Mouse (Mus musculus): Measurements from ENCODE around the gene Lars2.
"Not testable (repeated sequence)": the region's sequence is repeated elsewhere in the genome, so short reads cannot be mapped to it uniquely, and the experiment has no call there.

Gene Lars2

GRCm38 (mm10) chr9:123366708-123367385, at the start of gene Lars2:
TSS of gene Lars2 (plus strand) at chr9:123366927.
- DNase-seq, result peak; percentile 92 to 93

GRCm38 (mm10) chr9:123326106-123326505, 40.6 kb upstream of the Lars2 start:
- no peak for DNase-seq

- no peak for DNase-seq
These were observed 38.4 kb upstream of the Lars2 start for GRCm38 (mm10) chr9:123328336-123328735.

GRCm38 (mm10) chr9:123329831-123330230, 36.9 kb upstream of the Lars2 start:
- DNase-seq, result no peak

- not testable (repeated sequence) for DNase-seq
These were observed 36.5 kb upstream of the Lars2 start for GRCm38 (mm10) chr9:123330271-123330670.

GRCm38 (mm10) chr9:123333479-123333878, 33.2 kb upstream of the Lars2 start:
- DNase-seq, result no peak

GRCm38 (mm10) chr9:123335044-123335670, 31.6 kb upstream of the Lars2 start:
- DNase-seq, result no peak

- no peak for DNase-seq
These were observed 27.0 kb upstream of the Lars2 start for GRCm38 (mm10) chr9:123339651-123340144.

GRCm38 (mm10) chr9:123341256-123341655, 25.5 kb upstream of the Lars2 start:
- DNase-seq, result no peak

GRCm38 (mm10) chr9:123343069-123343468, 23.7 kb upstream of the Lars2 start:
- DNase-seq, result no peak

GRCm38 (mm10) chr9:123349286-123349685, 17.4 kb upstream of the Lars2 start:
- DNase-seq, result not testable (repeated sequence)

GRCm38 (mm10) chr9:123359981-123360380, 6.7 kb upstream of the Lars2 start:
- DNase-seq, result no peak

GRCm38 (mm10) chr9:123365353-123365752, 1.4 kb upstream of the Lars2 start:
- DNase-seq, result no peak

GRCm38 (mm10) chr9:123365942-123366707, 602 bp upstream of the Lars2 start:
- DNase-seq, result no peak

- no peak for DNase-seq
These were observed 909 bp downstream of the Lars2 start for GRCm38 (mm10) chr9:123367636-123368035.

- no peak for DNase-seq
These were observed 15.7 kb downstream of the Lars2 start for GRCm38 (mm10) chr9:123382399-123382798.

GRCm38 (mm10) chr9:123384696-123385095, 18.0 kb downstream of the Lars2 start:
- DNase-seq, result no peak

GRCm38 (mm10) chr9:123385352-123386198, 18.8 kb downstream of the Lars2 start:
- no peak for DNase-seq

GRCm38 (mm10) chr9:123386347-123386746, 19.6 kb downstream of the Lars2 start:
- no peak for DNase-seq

GRCm38 (mm10) chr9:123388087-123389007, 21.6 kb downstream of the Lars2 start:
- DNase-seq, result not testable (repeated sequence)

GRCm38 (mm10) chr9:123391140-123391849, 24.6 kb downstream of the Lars2 start:
- DNase-seq, result no peak
